Mouse (Mus musculus) CH12.LX (cell line): ENCODE results near the gene Spata48. TPM values are rescaled to one million over a fixed set of nuclear protein-coding genes. Genes with fewer than 3 reads are reported as not detected.

Source experiments
- DNase-seq: peaks from one replicate; pipeline ENCODE4 v3.0.0-alpha.2; 2013; ENCODE audit errors: extremely low read depth
- H3K27ac ChIP-seq: 2 replicates; pipeline ENCODE4 v1.5.1; 2012; ENCODE audit warnings: low read depth, mild to moderate bottlenecking, control low read depth, moderate library complexity; ENCODE audit not compliant: insufficient read depth
- H3K27me3 ChIP-seq: replicated peaks from 2 replicates; pipeline ENCODE3; 2012; ENCODE audit warnings: inconsistent platforms
- H3K36me3 ChIP-seq, 2 experiments: replicated peaks in 1 of 2; 2 replicates each; pipeline versions ENCODE3 to v1.6.1; 2012; ENCODE audit warnings: inconsistent platforms in 1 of 2, low read length in 1 of 2, mild to moderate bottlenecking in 1 of 2, mixed read lengths in 1 of 2, moderate library complexity in 1 of 2; ENCODE audit not compliant: control insufficient read depth in 1 of 2, insufficient read depth in 1 of 2
- H3K4me1 ChIP-seq, 2 experiments: 2 replicates each; pipeline ENCODE4 v1.6.1; 2012; ENCODE audit warnings: inconsistent platforms in 1 of 2, moderate library complexity in 1 of 2; ENCODE audit not compliant: insufficient read depth in 2 of 2, control insufficient read depth in 1 of 2
- H3K4me2 ChIP-seq: 2 replicates; pipeline ENCODE4 v1.6.1; 2012; ENCODE audit warnings: low read depth, mild to moderate bottlenecking, control low read depth; ENCODE audit not compliant: poor library complexity, insufficient read depth, severe bottlenecking
- H3K4me3 ChIP-seq, 3 experiments: fragments of 150-350 bp in 1 of 3; sonication (generic) in 1 of 3; replicated peaks in 1 of 3; 2 replicates each; pipeline versions ENCODE3 to v1.5.1; 2011 to 2012; ENCODE audit warnings: low read depth in 2 of 3, low read length in 2 of 3, mild to moderate bottlenecking in 2 of 3, moderate library complexity in 2 of 3, control low read depth in 1 of 3, improper control_type of control experiment in 1 of 3, inconsistent platforms in 1 of 3, mixed read lengths in 1 of 3; ENCODE audit not compliant: poor library complexity in 1 of 3
- H3K79me2 ChIP-seq: replicated peaks from 2 replicates; pipeline ENCODE4 v1.6.1; 2012; ENCODE audit warnings: mild to moderate bottlenecking, moderate library complexity; ENCODE audit not compliant: control insufficient read depth, poor library complexity, insufficient read depth, severe bottlenecking; ENCODE audit errors: extremely low read depth
- H3K9ac ChIP-seq: 2 replicates; pipeline ENCODE4 v1.6.1; 2012; ENCODE audit warnings: low read depth, mild to moderate bottlenecking, control low read depth, moderate library complexity; ENCODE audit not compliant: insufficient read depth
- H3K9me3 ChIP-seq: replicated peaks from 2 replicates; pipeline ENCODE3; 2012; ENCODE audit warnings: low read length, inconsistent platforms, mixed read lengths
- CTCF ChIP-seq, 2 experiments: IDR thresholded peaks in 1 of 2; conservative IDR thresholded peaks in 1 of 2; 2 replicates each; pipeline ENCODE4 v1.5.1; 2011 to 2012; ENCODE audit warnings: low read depth in 2 of 2, low read length in 2 of 2, improper control_type of control experiment in 1 of 2, inconsistent platforms in 1 of 2, mild to moderate bottlenecking in 1 of 2, moderate library complexity in 1 of 2
- ETS1 ChIP-seq: conservative IDR thresholded peaks from 2 replicates; pipeline ENCODE4 v1.6.1; 2012; ENCODE audit warnings: low read depth, mild to moderate bottlenecking, inconsistent platforms, low read length, improper control_type of control experiment, moderate library complexity
- HCFC1 ChIP-seq: IDR thresholded peaks from 2 replicates; pipeline ENCODE4 v1.6.1; 2012; ENCODE audit warnings: low read depth, mild to moderate bottlenecking, inconsistent platforms, low read length, improper control_type of control experiment
- IRF4 ChIP-seq: IDR thresholded peaks from 2 replicates; pipeline ENCODE4 v1.6.1; 2014; ENCODE audit warnings: low read depth, mild to moderate bottlenecking, inconsistent platforms, low read length, improper control_type of control experiment
- JUN ChIP-seq: IDR thresholded peaks from 2 replicates; pipeline ENCODE4 v1.6.1; 2011; ENCODE audit warnings: low read depth, mild to moderate bottlenecking, low read length, improper control_type of control experiment, moderate library complexity; ENCODE audit not compliant: insufficient read depth
- JUND ChIP-seq: conservative IDR thresholded peaks from 2 replicates; pipeline ENCODE4 v1.6.1; 2011; ENCODE audit warnings: low read depth, low read length, improper control_type of control experiment
- MXI1 ChIP-seq: IDR thresholded peaks from 2 replicates; pipeline ENCODE4 v1.6.1; 2011; ENCODE audit warnings: mild to moderate bottlenecking, low read depth, low read length, improper control_type of control experiment
- NRF1 ChIP-seq: IDR thresholded peaks from 2 replicates; pipeline ENCODE4 v1.6.1; 2014; ENCODE audit warnings: low read depth, mild to moderate bottlenecking, inconsistent platforms, low read length, improper control_type of control experiment, moderate library complexity
- PAX5 ChIP-seq: IDR thresholded peaks from 2 replicates; pipeline ENCODE4 v1.6.1; 2012; ENCODE audit warnings: low read length, inconsistent platforms, mixed read lengths
- POLR2A ChIP-seq: IDR thresholded peaks from 2 replicates; pipeline ENCODE4 v1.6.1; 2011; ENCODE audit warnings: low read depth, mild to moderate bottlenecking, improper control_type of control experiment, low read length
- SIN3A ChIP-seq: IDR thresholded peaks from 2 replicates; pipeline ENCODE4 v1.6.1; 2012; ENCODE audit warnings: low read length, improper control_type of control experiment, inconsistent platforms
- SMC3 ChIP-seq: IDR thresholded peaks from 2 replicates; pipeline ENCODE4 v1.6.1; 2011; ENCODE audit warnings: low read depth, low read length, improper control_type of control experiment
- TBP ChIP-seq: conservative IDR thresholded peaks from 2 replicates; pipeline ENCODE4 v1.6.1; 2011; ENCODE audit warnings: low read depth, low read length, improper control_type of control experiment
- TCF12 ChIP-seq: IDR thresholded peaks from 2 replicates; pipeline ENCODE4 v1.6.1; 2014; ENCODE audit warnings: low read depth, mild to moderate bottlenecking, inconsistent platforms, low read length, improper control_type of control experiment
- UBTF ChIP-seq: IDR thresholded peaks from 2 replicates; pipeline ENCODE4 v1.6.1; 2012; ENCODE audit warnings: low read depth, mild to moderate bottlenecking, inconsistent platforms, low read length, improper control_type of control experiment, moderate library complexity
- USF1 ChIP-seq: IDR thresholded peaks from 2 replicates; pipeline ENCODE4 v1.6.1; 2014; ENCODE audit warnings: low read depth, mild to moderate bottlenecking, inconsistent platforms, low read length, improper control_type of control experiment
- dilution Hi-C: fragments of 300-500 bp; cut with MboI; formaldehyde crosslinking; loops from 2 replicates; pipeline ENCODE4 v1.14.3; 2020; ENCODE audit warnings: low sequenced_read_pairs; ENCODE audit not compliant: extremely low pct_unique_long_range_greater_than_20kb, extremely low pct_ligation_motif_present
- in situ Hi-C: fragments of 300-500 bp; cut with MboI; formaldehyde crosslinking; loops from 3 replicates; pipeline ENCODE4 v1.14.3; 2019; ENCODE audit warnings: low sequenced_read_pairs, low pct_ligation_motif_present, low pct_unique_long_range_greater_than_20kb, mixed read lengths
- polyA plus RNA-seq: library from polyadenylated mRNA; unstranded; fragments of >175 nt; gene quantifications from 2 replicates; pipeline ENCODE4 v1.2.1, GENCODE M21; 2012; ENCODE audit warnings: low read depth; ENCODE audit not compliant: insufficient read length
- total RNA-seq, 2 experiments: library from RNA; depleted of rRNA; stranded (reverse); fragments of 300-350 nt in 1 of 2; fragments of >200 nt in 1 of 2; gene quantifications; 2 replicates each; pipeline ENCODE4 v1.2.3; 2012 to 2014

Gene Spata48
- total and polyA plus RNA-seq, 3 experiments = 0.42 to 0.51 (median 0.44) TPM

GRCm38 (mm10) chr11:11468924-11469323 is 7.0 kb downstream of the Spata48 start:
- DNase-seq = no peak
- Histone ChIP-seq H3K79me2 (no peaks in the 10 kb centered on the region), H3K4me1 (peaks cover 0 to 6% of the 10 kb centered on the region in 2 experiments; a peak in 1 of 4 replicates), H3K36me3 (no peaks in the 10 kb centered on the region), H3K4me3 (no peak overlapping the region), H3K4me2 (no peak overlapping the region), H3K9me3 (no peaks in the 10 kb centered on the region), H3K27me3 (no peaks in the 10 kb centered on the region), H3K9ac (no peak overlapping the region), H3K27ac (no peak overlapping the region)
- TF ChIP-seq CTCF (conservative IDR thresholded peaks at IDR 0.05 in 1 of 2, IDR thresholded peaks at IDR 0.05 in 1 of 2; ENCODE audit: low read depth in 2 of 2, low read length in 2 of 2) (no peak), SIN3A (no peak), IRF4 (no peak), UBTF (no peak), SMC3 (no peak), TBP (no peak), MXI1 (no peak), JUN (no peak), PAX5 (no peak), USF1 (no peak)
- dilution Hi-C loops (no loop called here), in situ Hi-C loops (loop anchor here (10.0 kb wide), 1 partner anchor 506 kb away; no protein-coding TSS in a partner anchor)

GRCm38 (mm10) chr11:11484378-11484777 is 22.5 kb downstream of the Spata48 start:
- dilution Hi-C loops (no loop called here), in situ Hi-C loops (no loop called here)
- H3K79me2 ChIP-seq = no peaks in the 10 kb centered on the region
- DNase-seq = no peak
- no peaks in the 10 kb centered on the region for H3K36me3 ChIP-seq
- peak overlapping the region; percentile 38 for H3K9ac ChIP-seq
- peak overlapping the region in 1 of 3 experiments; percentile 66 for H3K4me3 ChIP-seq
- H3K27ac ChIP-seq = no peak overlapping the region
- peak overlapping the region; percentile 57 for H3K4me2 ChIP-seq
- peaks cover 3 to 11% of the 10 kb centered on the region in 2 experiments; a peak in 1 of 4 replicates for H3K4me1 ChIP-seq
- H3K9me3 ChIP-seq = no peaks in the 10 kb centered on the region
- TF ChIP-seq JUN (no peak), ETS1 (no peak), JUND (no peak), POLR2A (peak; percentile 44; the same call in 1 of the 2 replicates), TBP (peak; percentile 38; the same call in 1 of the 2 replicates), TCF12 (no peak), HCFC1 (no peak), IRF4 (no peak), NRF1 (peak; percentile 78)
- no peaks in the 10 kb centered on the region for H3K27me3 ChIP-seq
